7 mouse cellular contexts compared by ENCODE assay signal in genomic region chr5:127370503-127370902, GRCm38 (mm10).
DNase-seq lines count a peak whose midpoint lies in the region.

No protein-coding gene starts in this region.

- DNase-seq in Muller cell, postnatal 12 days (ENCODE audit: inconsistent ontology term), result peak; percentile 65
- DNase-seq in embryo, embryonic 10.5 days (ENCODE audit: low spot score), result peak; percentile 83
- DNase-seq in gastrocnemius, postnatal 36 days, result peak; percentile 18 to 38
- peak; percentile 61 for DNase-seq in lung, postnatal 14 days
- DNase-seq in yolk sac, embryonic 10.5 days (ENCODE audit: low spot score), result peak; percentile 3
- no peak for DNase-seq in left cerebral cortex, adult 11 months (ENCODE audit: low spot score)
- no peak for DNase-seq in kidney, adult 11 months

- intact Hi-C loops in gastrocnemius, postnatal 36 days (cut with DNase I), result no loop called here

Comparison
In these comparisons a context has a peak if more than half of its experiments do, and no peak if none do; other contexts are left out.
1. DNase-seq: peak in Muller cell, postnatal 12 days (single experiment), embryo, embryonic 10.5 days (single experiment), gastrocnemius, postnatal 36 days (2 of 2), lung, postnatal 14 days (single experiment) and yolk sac, embryonic 10.5 days (single experiment); none in left cerebral cortex, adult 11 months (single experiment) and kidney, adult 11 months (single experiment).